Mouse (Mus musculus) adrenal gland, postnatal 25 days (tissue): ENCODE data around the gene Pisd. TPM values are rescaled to one million over a fixed set of nuclear protein-coding genes. Genes with fewer than 3 reads are reported as not detected.
"Not testable (repeated sequence)": the region's sequence is repeated elsewhere in the genome, so short reads cannot be mapped to it uniquely, and the experiment has no call there.

Experiments
- DNase-seq: peaks from one replicate; pipeline ENCODE4 v3.0.0; 2021; ENCODE audit warnings: mixed read lengths
- total RNA-seq: library from RNA; stranded (reverse); gene quantifications from 2 replicates; pipeline ENCODE4 v1.2.3, GENCODE M21; 2021

The Pisd gene
- total RNA-seq, 1 experiment from 2014 or later: 60.3 TPM

- peak; percentile 67 for DNase-seq
Observed at GRCm38 (mm10) chr5:32745705-32746655, 39.5 kb downstream of the Pisd start.

GRCm38 (mm10) chr5:32742149-32742548 is 43.3 kb downstream of the Pisd start:
- DNase-seq: no peak

DNA sequence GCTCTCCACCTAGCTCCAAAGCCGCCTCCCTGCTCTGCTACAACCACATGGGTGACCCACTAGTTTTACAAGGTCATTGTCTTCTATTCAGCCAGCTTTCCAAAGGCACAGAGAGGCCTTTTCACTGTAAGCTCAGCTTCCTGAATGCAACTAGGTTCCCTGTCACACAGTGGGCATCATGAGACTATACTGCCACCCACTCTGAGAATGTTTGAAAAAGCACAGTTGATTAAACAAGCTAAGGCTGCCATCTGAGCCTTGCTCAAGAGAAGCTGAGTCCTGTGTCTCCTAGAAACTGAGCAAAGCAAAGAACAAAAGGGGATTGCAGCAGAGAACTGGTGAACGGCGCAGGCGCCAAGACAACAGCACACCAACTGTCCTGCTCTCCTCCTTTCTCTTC is 44.1 kb downstream of the Pisd start:
- not testable (repeated sequence) for DNase-seq

DNA sequence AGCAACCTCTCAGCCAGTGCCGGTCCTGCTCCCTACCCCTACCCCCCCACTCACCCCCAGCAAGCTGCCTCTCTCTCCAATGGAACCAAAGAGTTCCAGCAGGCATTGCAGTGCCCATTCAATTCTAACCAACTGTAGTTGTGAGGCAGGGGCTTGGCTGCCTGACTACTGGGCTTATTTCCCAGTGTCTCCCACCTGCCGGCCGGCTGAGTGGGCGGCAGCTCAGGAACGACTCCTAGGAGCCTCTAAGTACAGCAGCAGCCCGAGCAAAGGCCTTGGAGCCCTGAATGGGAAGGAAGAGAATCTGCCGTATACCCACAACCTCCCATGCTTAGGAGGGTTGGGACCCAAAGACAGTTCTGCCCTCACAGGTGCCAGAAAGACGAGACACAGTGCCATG is 44.6 kb downstream of the Pisd start:
- not testable (repeated sequence) for DNase-seq

DNA sequence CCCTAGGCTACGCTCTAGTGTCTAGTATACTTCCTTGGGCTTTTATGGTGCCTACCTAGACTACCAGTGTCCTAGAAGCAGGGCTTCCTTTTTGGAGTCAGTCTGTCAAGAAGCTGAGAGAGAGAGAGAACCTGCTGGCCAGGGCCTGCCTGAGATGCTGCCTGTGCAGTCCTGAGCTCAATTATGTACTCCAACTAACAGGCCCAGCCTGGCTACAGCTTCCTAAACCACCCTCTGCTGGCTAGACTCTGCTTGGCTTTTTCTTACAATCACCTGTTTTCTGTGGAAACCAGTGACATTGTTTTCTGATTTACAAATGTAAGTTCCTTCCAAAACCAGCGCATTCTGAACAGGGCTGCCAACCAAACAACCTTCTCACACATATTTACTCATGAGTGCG is 45.3 kb downstream of the Pisd start:
- DNase-seq: no peak

DNA sequence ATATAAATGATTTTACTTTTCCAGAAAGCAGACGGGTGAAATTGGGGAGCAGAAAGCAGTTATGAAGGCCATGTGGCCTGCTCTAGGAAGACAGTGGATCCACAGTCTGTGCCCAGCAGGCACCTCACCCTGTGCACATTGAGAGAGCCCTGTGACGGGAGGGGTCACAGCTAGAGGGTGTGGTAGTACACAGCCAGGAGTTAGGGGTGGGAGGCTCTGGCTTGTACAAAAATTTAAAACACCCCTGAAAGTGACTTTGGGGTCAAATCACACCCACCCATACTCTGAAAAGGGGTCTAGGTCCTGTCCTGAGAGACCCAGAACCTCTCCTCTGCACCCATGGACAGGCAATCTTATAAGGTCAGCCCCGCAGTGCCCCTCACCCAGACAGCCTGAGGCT is 48.7 kb downstream of the Pisd start:
- DNase-seq: not testable (repeated sequence)

DNA sequence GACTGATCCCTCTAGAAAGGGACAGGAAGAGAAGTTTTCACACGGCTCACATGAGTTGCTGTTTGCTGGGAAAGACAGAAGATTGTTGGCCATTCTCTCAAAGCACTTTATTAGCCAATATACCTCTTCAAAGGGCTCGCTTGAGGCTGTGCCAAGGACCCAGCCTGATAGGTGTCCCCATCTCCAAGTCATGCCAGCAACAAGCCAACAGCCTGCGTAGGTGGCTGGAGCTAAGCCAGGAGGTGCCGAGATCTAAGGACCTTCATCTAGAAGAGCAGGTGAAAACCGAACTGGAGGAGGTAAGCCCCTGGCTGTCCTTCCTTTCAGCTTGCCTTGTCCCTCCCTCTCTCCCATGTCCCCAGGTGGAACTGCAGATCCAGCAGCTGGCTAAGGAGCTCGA is 49.7 kb downstream of the Pisd start:
- no peak for DNase-seq

- DNase-seq: not testable (repeated sequence)
Observed at GRCm38 (mm10) chr5:32733892-32734291, 51.6 kb downstream of the Pisd start.

GRCm38 (mm10) chr5:32728851-32729250 is 56.6 kb downstream of the Pisd start:
- DNase-seq: no peak

- no peak for DNase-seq
Observed at GRCm38 (mm10) chr5:32728300-32728699, 57.1 kb downstream of the Pisd start.

- not testable (repeated sequence) for DNase-seq
Observed at GRCm38 (mm10) chr5:32725397-32725796, 60.0 kb downstream of the Pisd start.

DNA sequence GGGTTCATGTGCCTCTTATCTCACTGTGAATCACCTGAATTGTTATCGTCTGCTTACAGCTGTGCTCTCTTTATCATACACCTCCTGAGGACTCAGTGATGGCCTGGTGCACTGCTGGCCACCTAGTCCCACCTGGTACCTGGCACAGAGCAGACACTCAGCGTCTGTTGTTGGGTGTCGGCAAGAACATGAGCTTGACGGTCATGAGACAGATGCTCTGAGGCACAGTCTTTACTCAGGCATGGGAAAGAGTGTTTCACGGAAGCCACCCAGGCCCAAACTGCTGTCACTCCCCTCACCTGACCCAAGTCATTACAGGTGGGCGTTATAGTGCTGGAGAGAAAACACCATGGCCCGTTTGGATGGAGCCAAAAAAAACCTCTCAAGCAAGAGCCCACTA is 61.5 kb downstream of the Pisd start:
- no peak for DNase-seq

DNA sequence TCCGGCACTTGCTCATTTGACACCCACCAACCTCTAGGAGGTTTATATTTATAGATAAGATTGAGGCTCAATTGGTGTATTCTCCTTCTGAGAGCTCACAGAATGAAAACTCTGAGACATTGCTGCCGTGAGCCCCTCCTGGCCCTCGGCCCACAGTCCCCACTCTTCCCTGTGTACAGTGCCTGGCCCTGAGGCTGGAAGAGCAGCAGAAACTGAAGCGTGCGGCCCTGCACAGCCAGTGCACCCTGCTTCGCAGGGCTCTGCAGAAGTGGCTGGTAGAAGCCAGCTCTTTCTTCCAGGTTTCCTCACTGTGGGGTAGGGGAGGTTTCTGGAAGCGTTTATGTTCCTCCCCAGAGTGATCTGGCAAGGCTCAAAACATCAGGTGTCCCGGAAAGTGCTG is 62.7 kb downstream of the Pisd start:
- not testable (repeated sequence) for DNase-seq

- no peak for DNase-seq
Observed at GRCm38 (mm10) chr5:32722263-32722662, 63.2 kb downstream of the Pisd start.

DNA sequence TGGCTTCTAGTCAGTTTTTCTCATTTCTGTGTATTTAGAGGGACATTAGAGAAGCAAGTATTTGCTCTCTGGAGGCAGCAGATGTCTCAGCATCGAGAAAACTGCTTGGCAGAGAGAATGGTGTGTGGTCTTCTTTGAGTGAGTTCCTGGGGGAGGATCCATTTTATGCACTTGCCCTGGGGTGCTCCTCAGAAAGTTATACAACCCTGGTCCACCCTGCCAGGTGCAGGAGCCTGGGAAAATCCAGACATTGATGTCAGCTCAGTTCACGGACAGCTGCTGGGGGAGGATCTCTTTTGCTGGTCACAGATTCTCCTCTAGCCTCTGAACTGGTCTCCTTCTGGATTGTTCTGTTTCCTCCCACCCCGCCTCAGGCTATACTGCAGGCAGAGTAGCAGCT is 64.1 kb downstream of the Pisd start:
- no peak for DNase-seq

DNA sequence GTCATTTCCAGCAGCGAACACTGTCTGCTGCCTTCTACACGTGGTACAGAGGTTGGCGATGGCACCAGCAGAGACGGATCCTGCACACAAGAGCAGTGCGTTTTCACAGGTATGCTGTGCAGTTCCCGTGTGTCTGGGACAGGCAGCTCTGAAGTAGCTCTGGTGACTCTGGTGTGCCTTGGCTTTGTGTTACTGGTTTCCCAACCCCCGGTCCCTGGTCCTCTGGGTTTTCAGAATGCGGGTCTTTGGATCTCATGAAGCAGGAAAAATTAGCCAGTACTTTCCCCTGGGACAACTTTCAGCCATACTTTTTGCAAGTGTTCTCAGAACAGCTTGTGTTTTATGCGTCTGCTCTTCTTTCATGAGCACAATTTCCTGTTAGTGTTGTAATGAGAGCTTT is 65.0 kb downstream of the Pisd start:
- DNase-seq: no peak

DNA sequence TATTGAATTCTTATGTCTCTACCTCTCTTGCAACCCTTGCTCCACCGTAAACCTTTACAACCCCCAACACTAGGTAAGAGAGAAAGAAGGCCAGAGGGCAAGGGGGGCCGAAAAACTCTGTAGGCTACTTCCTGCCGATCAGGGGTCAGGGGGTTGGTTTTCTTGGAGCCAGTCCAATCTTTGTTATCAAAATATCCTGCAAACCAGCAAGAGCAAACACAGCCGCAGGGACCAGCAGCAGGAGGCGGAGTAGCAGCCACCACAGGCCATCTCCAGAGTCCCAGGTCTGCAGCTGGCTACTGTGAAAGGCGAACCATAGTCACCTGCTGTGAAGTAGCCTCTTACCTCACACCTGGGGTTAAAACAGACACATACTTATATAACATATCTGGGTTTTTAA is 66.5 kb downstream of the Pisd start:
- DNase-seq: no peak

GRCm38 (mm10) chr5:32717726-32718125 is 67.7 kb downstream of the Pisd start:
- no peak for DNase-seq

DNA sequence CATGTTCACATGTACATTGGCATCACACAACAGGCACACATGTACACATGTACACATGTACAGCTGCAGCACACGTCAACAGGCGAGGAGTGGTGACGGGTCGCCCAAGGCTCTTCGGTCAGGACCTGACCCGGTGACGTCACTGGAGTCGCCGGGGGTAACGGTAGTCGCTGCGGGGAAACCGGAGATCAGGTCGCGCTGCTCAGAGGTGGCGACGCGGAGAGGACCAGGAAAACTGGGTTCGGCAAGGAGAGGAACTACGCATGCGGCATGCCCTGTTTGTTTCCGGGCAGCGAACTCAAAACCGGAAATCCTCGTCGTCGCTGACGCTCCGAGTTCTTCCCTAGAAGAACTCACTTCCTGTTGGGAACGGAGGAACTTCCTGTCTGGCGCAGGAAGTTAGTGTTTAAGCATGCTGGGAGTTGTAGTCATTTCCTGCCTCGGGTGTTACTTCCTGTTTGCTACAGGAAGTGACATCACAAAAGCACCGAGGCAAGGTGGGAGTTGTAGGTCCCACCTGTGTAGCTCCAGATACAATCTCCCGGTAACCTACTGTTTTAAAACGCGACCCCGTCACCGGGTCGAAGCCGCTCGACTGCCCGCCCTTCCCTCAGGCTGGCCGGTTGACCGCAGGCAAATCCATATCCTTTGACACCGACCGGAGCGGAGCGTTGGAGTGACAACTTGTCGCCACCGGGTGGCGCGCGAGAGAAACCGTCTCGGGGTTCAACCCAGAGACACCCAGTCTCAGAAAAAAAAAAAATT is 71.6 kb downstream of the Pisd start:
- peak; percentile 85 for DNase-seq

- no peak for DNase-seq
Observed at GRCm38 (mm10) chr5:32713042-32713702, 72.3 kb downstream of the Pisd start.

- DNase-seq: no peak
Observed at GRCm38 (mm10) chr5:32712221-32713041, 73.0 kb downstream of the Pisd start.

- DNase-seq: no peak
Observed at GRCm38 (mm10) chr5:32711485-32711884, 74.0 kb downstream of the Pisd start.
